Mouse (Mus musculus) neural tube, embryonic 13.5 days (tissue): ENCODE data around the gene Yrdc. TPM values are rescaled to one million over a fixed set of nuclear protein-coding genes. Genes with fewer than 3 reads are reported as not detected.

Source experiments
- ATAC-seq: fragments of 200-750 bp; cut with Nextera tagmentation; 2 replicates; pipeline ENCODE4 v1.8.0; 2017; ENCODE audit warnings: low read depth, mild to moderate bottlenecking, moderate TSS enrichment, moderate library complexity
- H3K27ac ChIP-seq: fragments of 300-500 bp; sonication (generic); replicated peaks from 2 replicates; pipeline ENCODE4 v1.5.1; 2015; ENCODE audit warnings: moderate library complexity, mild to moderate bottlenecking, inconsistent platforms
- H3K27me3 ChIP-seq: fragments of 300-500 bp; sonication (generic); 2 replicates; pipeline ENCODE4 v1.6.1; 2015; ENCODE audit warnings: mild to moderate bottlenecking, inconsistent platforms
- H3K36me3 ChIP-seq: fragments of 300-500 bp; sonication (generic); 2 replicates; pipeline ENCODE4 v1.6.1; 2015; ENCODE audit warnings: mild to moderate bottlenecking, inconsistent platforms
- H3K4me1 ChIP-seq: fragments of 300-500 bp; sonication (generic); replicated peaks from 2 replicates; pipeline ENCODE4 v1.6.1; 2015; ENCODE audit warnings: inconsistent platforms
- H3K4me2 ChIP-seq: fragments of 300-500 bp; sonication (generic); 2 replicates; pipeline ENCODE4 v1.6.1; 2015; ENCODE audit warnings: inconsistent platforms, mild to moderate bottlenecking, moderate library complexity
- H3K4me3 ChIP-seq: fragments of 300-500 bp; sonication (generic); 2 replicates; pipeline ENCODE4 v1.5.1; 2015; ENCODE audit warnings: mild to moderate bottlenecking, inconsistent platforms
- H3K9ac ChIP-seq: fragments of 300-500 bp; sonication (generic); 2 replicates; pipeline ENCODE4 v1.6.1; 2015; ENCODE audit warnings: moderate library complexity, mild to moderate bottlenecking, inconsistent platforms
- H3K9me3 ChIP-seq: fragments of 300-500 bp; sonication (generic); 2 replicates; pipeline ENCODE4 v1.6.1; 2016; ENCODE audit warnings: inconsistent platforms
- WGBS: fragments of 180-500 bp; shearing (Covaris S2); methylation state at CpG from one replicate; pipeline ENCODE4 v1.1.7; 2015; 5-methylcytosine and 5-hydroxymethylcytosine counted together
- polyA plus RNA-seq: library from polyadenylated mRNA; unstranded; fragments of >200 nt; fragmentation: Nextera tagmentation; extraction: Ambion mirVana; gene quantifications from 2 replicates; pipeline ENCODE4 v1.2.1, GENCODE M21; 2015

Yrdc gene
- polyA plus RNA-seq, 1 experiment from 2014 or later: 46.6 TPM

DNA sequence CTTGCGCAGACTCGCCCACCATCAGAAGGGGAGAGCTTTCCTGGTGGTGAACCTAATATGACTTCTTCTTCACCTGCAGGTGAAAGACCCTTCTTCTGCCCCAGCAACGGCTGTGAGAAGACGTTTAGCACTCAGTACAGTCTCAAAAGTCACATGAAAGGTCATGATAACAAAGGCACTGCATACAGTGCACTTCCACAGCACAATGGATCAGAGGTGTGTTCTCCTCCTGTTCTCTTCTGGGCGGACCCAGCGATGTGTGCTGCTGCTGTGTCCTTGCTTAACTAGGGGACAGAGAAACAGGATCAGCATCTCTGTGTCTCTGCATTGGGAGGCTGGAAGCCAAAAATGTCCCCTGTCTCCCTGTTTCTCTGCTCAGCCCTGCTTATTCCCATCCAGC lies 25.5 kb upstream of the Yrdc start:
- Histone ChIP-seq H3K27ac (no peak overlapping the region), H3K4me1 (no peaks in the 10 kb centered on the region), H3K9me3 (no peaks in the 10 kb centered on the region), H3K4me2 (no peak overlapping the region), H3K4me3 (no peak overlapping the region), H3K36me3 (peaks cover 86% of the 10 kb centered on the region), H3K27me3 (no peaks in the 10 kb centered on the region), H3K9ac (no peak overlapping the region)
- ATAC-seq: no peak
- WGBS: 91% methylated on average over 6 of the region's 6 CpGs

DNA sequence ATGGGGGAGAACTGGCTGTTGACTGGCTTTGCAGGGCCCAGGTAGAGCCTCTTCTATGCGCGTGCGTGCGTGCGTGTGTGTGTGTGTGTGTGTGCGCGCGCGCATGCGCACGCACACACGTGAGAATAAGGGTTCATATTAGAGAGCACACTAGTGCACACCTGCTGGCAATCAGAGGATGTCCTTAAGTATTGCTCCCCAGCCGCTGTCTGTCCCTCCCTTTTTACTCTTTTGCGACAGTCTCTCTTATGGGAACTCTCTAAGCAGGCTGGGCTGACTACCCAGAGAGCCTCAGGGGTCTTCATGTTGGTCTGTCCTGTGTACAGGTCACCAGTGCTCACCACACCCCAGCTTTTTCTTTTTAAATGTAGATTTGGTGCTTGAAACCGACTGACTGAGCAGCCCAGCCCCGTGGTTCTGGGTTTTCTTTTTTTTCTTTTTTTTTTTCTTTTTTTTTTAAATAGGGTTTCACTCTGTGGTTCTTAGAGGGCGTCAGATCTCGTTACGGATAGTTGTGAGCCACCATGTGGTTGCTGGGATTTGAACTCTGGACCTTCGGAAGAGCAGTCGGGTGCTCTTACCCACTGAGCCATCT lies 25.0 kb upstream of the Yrdc start:
- Histone ChIP-seq H3K4me3 (no peak overlapping the region), H3K4me1 (no peaks in the 10 kb centered on the region), H3K9ac (no peak overlapping the region), H3K27me3 (no peaks in the 10 kb centered on the region), H3K4me2 (no peak overlapping the region), H3K9me3 (no peaks in the 10 kb centered on the region), H3K36me3 (peaks cover 85% of the 10 kb centered on the region), H3K27ac (no peak overlapping the region)
- WGBS: 94% methylated on average over 21 of the region's 21 CpGs
- no peak for ATAC-seq

DNA sequence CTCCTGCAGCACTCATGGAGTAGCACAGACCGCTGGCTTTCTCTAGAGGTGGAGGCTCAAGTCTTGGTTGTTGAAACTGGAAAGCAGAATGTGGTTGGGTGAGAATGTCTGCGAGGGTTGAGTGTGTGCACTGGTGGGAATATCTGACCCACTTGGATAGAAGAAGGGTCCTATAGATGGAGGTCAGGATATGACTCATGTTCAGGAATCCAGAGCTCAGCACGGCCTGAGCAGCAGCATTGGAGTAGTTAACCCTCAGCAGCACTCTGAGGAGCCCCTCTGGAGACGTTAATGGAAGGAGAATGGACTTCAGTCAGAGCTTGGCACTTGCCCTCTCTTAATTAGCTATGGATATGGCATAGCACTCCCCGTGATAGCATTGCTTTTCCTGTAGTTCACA lies 20.8 kb upstream of the Yrdc start:
- Histone ChIP-seq H3K9me3 (no peaks in the 10 kb centered on the region), H3K9ac (no peak overlapping the region), H3K27ac (no peak overlapping the region), H3K4me1 (no peaks in the 10 kb centered on the region), H3K4me3 (no peak overlapping the region), H3K27me3 (no peaks in the 10 kb centered on the region), H3K36me3 (peaks cover 80% of the 10 kb centered on the region), H3K4me2 (no peak overlapping the region)
- ATAC-seq: no peak
- 88% methylated on average over 5 of the region's 5 CpGs for WGBS

DNA sequence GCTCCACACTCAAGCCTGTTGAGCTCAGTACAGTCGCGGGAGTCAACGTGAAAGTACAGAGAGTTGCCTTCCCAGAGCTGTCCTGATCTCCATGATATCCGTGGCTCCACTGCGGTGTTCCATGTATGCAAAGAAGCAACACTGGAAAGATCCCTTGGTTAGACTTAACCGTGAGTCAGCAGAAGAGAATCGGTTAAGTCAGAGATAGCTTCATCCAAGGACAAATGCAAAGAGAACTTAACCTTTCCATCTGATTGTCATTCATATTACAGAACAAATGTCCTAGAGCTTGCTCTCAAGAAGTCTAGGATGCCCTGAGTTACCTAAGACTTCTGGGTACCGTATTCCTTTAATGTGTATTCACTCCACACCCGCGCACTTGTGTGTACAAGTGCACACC lies 17.7 kb upstream of the Yrdc start:
- Histone ChIP-seq H3K4me1 (no peaks in the 10 kb centered on the region), H3K27ac (no peak overlapping the region), H3K4me2 (no peak overlapping the region), H3K9ac (no peak overlapping the region), H3K4me3 (no peak overlapping the region), H3K36me3 (peaks cover 69% of the 10 kb centered on the region), H3K27me3 (no peaks in the 10 kb centered on the region), H3K9me3 (no peaks in the 10 kb centered on the region)
- 96% methylated on average over 10 of the region's 10 CpGs for WGBS
- no peak for ATAC-seq

DNA sequence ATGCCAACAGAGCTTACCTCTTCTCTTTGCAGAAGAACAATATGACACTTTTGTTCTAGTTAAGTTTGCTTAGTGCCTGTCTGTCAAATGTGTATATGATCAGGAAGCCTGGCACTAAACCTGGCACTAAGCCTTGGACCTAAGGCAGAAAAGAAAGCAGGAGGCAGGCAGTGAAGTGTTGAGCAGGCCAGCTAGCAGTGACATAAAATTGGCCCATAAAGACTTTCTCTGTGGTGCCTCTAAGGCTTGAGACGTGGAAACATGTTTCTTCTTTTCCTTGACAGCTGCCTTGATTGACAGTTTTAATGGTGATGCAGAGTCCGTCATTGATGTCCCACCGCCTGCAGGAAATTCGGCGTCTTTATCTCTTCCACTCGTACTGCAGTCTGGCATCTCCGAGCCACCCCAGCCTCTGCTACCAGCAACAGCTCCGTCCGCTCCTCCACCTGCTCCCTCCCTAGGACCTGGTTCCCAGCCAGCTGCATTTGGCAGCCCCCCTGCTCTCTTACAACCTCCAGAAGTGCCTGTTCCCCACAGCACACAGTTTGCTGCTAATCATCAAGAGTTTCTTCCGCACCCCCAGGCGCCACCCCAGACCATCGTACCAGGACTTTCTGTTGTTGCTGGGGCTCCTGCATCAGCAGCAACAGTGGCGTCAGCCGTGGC lies 12.3 kb upstream of the Yrdc start:
- no peak overlapping the region for H3K9ac ChIP-seq
- no peak overlapping the region for H3K27ac ChIP-seq
- no peaks in the 10 kb centered on the region for H3K9me3 ChIP-seq
- no peaks in the 10 kb centered on the region for H3K4me1 ChIP-seq
- ATAC-seq: no peak
- 90% methylated on average over 14 of the region's 14 CpGs for WGBS
- no peaks in the 10 kb centered on the region for H3K27me3 ChIP-seq
- no peak overlapping the region for H3K4me2 ChIP-seq
- H3K4me3 ChIP-seq: no peak overlapping the region
- peaks cover 74% of the 10 kb centered on the region for H3K36me3 ChIP-seq

- Histone ChIP-seq H3K27ac (no peak overlapping the region), H3K4me3 (no peak overlapping the region), H3K9ac (no peak overlapping the region), H3K4me2 (no peak overlapping the region), H3K9me3 (no peaks in the 10 kb centered on the region), H3K36me3 (peaks cover 60% of the 10 kb centered on the region), H3K4me1 (no peaks in the 10 kb centered on the region), H3K27me3 (no peaks in the 10 kb centered on the region)
- WGBS: 100% methylated on average over 1 of the region's 1 CpGs
- ATAC-seq: no peak
Measured at GRCm38 (mm10) chr4:124840998-124841397, 9.5 kb upstream of the Yrdc start.

- ATAC-seq: 0 out of 2 replicates have a peak, but pooled peaks have one; percentile 19
- no peak overlapping the region for H3K4me2 ChIP-seq
- WGBS: 58% methylated on average over 11 of the region's 11 CpGs
- H3K9me3 ChIP-seq: no peaks in the 10 kb centered on the region
- peaks cover 52% of the 10 kb centered on the region for H3K36me3 ChIP-seq
- H3K27me3 ChIP-seq: no peaks in the 10 kb centered on the region
- H3K4me1 ChIP-seq: peaks cover 14% of the 10 kb centered on the region
- H3K27ac ChIP-seq: no peak overlapping the region
- no peak overlapping the region for H3K4me3 ChIP-seq
- no peak overlapping the region for H3K9ac ChIP-seq
Measured at GRCm38 (mm10) chr4:124843493-124843892, 7.0 kb upstream of the Yrdc start.

GRCm38 (mm10) chr4:124847573-124847972 lies 2.9 kb upstream of the Yrdc start:
- Histone ChIP-seq H3K36me3 (peaks cover 20% of the 10 kb centered on the region), H3K4me1 (peaks cover 42% of the 10 kb centered on the region), H3K9me3 (no peaks in the 10 kb centered on the region), H3K9ac (0 out of 2 replicates have a peak overlapping the region, but pooled peaks have one; percentile 17), H3K4me2 (no peak overlapping the region), H3K27ac (no peak overlapping the region; the same call in 1 of the 2 replicates), H3K27me3 (no peaks in the 10 kb centered on the region), H3K4me3 (no peak overlapping the region)
- WGBS: 4% methylated on average over 8 of the region's 8 CpGs
- no peak for ATAC-seq

- peak; percentile 60 for ATAC-seq
- peak overlapping the region; percentile 86 for H3K4me2 ChIP-seq
- no peaks in the 10 kb centered on the region for H3K9me3 ChIP-seq
- H3K27me3 ChIP-seq: no peaks in the 10 kb centered on the region
- peaks cover 28% of the 10 kb centered on the region for H3K36me3 ChIP-seq
- peak overlapping the region; percentile 95 for H3K4me3 ChIP-seq
- H3K4me1 ChIP-seq: peaks cover 55% of the 10 kb centered on the region
- peak overlapping the region; percentile 88 for H3K9ac ChIP-seq
- H3K27ac ChIP-seq: peak overlapping the region; percentile 94
- 1% methylated on average over 24 of the region's 24 CpGs for WGBS
Measured at GRCm38 (mm10) chr4:124849631-124850260, 733 bp upstream of the Yrdc start.

GRCm38 (mm10) chr4:124850933-124851658 lies 617 bp downstream of the Yrdc start, which contains the start of gene 1110065P20Rik:
TSS of gene 1110065P20Rik (minus strand) at chr4:124851196.
- peak; percentile 38 for ATAC-seq
- no peaks in the 10 kb centered on the region for H3K9me3 ChIP-seq
- peak within 1 kb of the TSS; percentile 95 for H3K4me3 ChIP-seq
- peak within 1 kb of the TSS; percentile 94 for H3K27ac ChIP-seq
- H3K36me3 ChIP-seq: peaks cover 39% of the 10 kb centered on the region
- H3K4me1 ChIP-seq: peaks cover 55% of the 10 kb centered on the region
- H3K9ac ChIP-seq: peak within 1 kb of the TSS; percentile 88
- H3K4me2 ChIP-seq: peak within 1 kb of the TSS; percentile 86
- WGBS: under 1% methylated on average over 75 of the region's 75 CpGs
- no peaks in the 10 kb centered on the region for H3K27me3 ChIP-seq

- WGBS: 96% methylated on average over 8 of the region's 8 CpGs
- H3K36me3 ChIP-seq: peaks cover 67% of the 10 kb centered on the region
- no peak for ATAC-seq
Measured at GRCm38 (mm10) chr4:124856294-124856693, 5.8 kb downstream of the Yrdc start.

GRCm38 (mm10) chr4:124858370-124858769 lies 7.9 kb downstream of the Yrdc start:
- H3K4me2 ChIP-seq: no peak overlapping the region
- H3K27ac ChIP-seq: no peak overlapping the region
- H3K9ac ChIP-seq: no peak overlapping the region
- H3K27me3 ChIP-seq: no peaks in the 10 kb centered on the region
- H3K4me3 ChIP-seq: no peak overlapping the region
- no peak for ATAC-seq
- peaks cover 60% of the 10 kb centered on the region for H3K36me3 ChIP-seq
- H3K4me1 ChIP-seq: peaks cover 37% of the 10 kb centered on the region
- WGBS: 86% methylated on average over 5 of the region's 5 CpGs
- no peaks in the 10 kb centered on the region for H3K9me3 ChIP-seq

More at GRCm38 (mm10) chr4:124856294-124856693, 5.8 kb downstream of the Yrdc start:
- Histone ChIP-seq H3K27me3 (no peaks in the 10 kb centered on the region), H3K27ac (no peak overlapping the region), H3K4me3 (no peak overlapping the region), H3K9ac (no peak overlapping the region), H3K9me3 (no peaks in the 10 kb centered on the region), H3K4me2 (no peak overlapping the region), H3K4me1 (peaks cover 45% of the 10 kb centered on the region)
